Mouse (Mus musculus): ENCODE results near the gene Pax1.

DNA sequence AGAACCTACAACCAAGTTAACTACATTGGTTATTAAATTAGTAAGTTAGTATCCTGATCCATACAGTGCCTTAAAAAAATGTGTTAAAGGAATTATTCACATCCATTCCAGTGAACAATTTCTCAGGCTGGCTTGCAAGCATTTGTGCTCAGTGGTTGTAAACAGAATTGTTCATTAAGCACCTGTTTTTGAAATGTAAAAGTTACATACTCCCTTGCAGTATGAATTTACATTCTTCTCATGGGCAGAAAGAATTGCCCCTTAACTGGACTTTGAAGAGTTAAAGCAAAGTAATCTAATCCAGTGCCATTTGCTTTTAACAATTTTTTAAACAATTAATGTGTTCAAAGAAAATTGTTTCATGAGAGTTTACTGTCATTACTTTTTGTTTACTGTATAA is 9.6 kb downstream of the Pax1 start:
- no peak for TF ChIP-seq TAL1 (IDR thresholded peaks at IDR 0.05; ENCODE audit: low read length)
- no peak for TF ChIP-seq GATA1 (IDR thresholded peaks at IDR 0.05; ENCODE audit: low read length)

All from erythroblast, embryonic 14.5 days (primary cell).